Mouse (Mus musculus) bone marrow, adult 2 months (tissue): Measurements from ENCODE around the gene Nphs1. TPM values are rescaled to one million over a fixed set of nuclear protein-coding genes. Genes with fewer than 3 reads are reported as not detected.
"Not testable (repeated sequence)": the region's sequence is repeated elsewhere in the genome, so short reads cannot be mapped to it uniquely, and the experiment has no call there.

Experiments used
- H3K27ac ChIP-seq: fragments of 200-500 bp; 2 replicates; pipeline ENCODE4 v1.5.1; 2012; ENCODE audit warnings: low read depth, mild to moderate bottlenecking, control low read depth, inconsistent platforms, low read length; ENCODE audit not compliant: control insufficient read depth, poor library complexity, insufficient read depth
- H3K4me1 ChIP-seq: fragments of 200-500 bp; 2 replicates; pipeline ENCODE4 v1.6.1; 2011; ENCODE audit warnings: low read length; ENCODE audit not compliant: control insufficient read depth, insufficient read depth
- H3K4me3 ChIP-seq: fragments of 200-500 bp; replicated peaks from 2 replicates; pipeline ENCODE3; 2011; ENCODE audit warnings: mild to moderate bottlenecking, low read depth, low read length, control low read depth; ENCODE audit not compliant: control insufficient read depth
- CTCF ChIP-seq: fragments of 200-500 bp; IDR thresholded peaks from 2 replicates; pipeline ENCODE4 v1.5.1; 2011; ENCODE audit warnings: low read length, control low read depth; ENCODE audit not compliant: control insufficient read depth, insufficient read depth
- POLR2A ChIP-seq: fragments of 200-500 bp; IDR thresholded peaks from 2 replicates; pipeline ENCODE4 v1.6.1; 2011; ENCODE audit warnings: low read depth, mild to moderate bottlenecking, control low read depth, low read length, borderline replicate concordance; ENCODE audit not compliant: control insufficient read depth
- WGBS: fragments of 180-500 bp; shearing (Covaris S2); methylation state at CpG from one replicate; pipeline ENCODE4 v1.1.7; 2018; 5-methylcytosine and 5-hydroxymethylcytosine counted together
- polyA plus RNA-seq: library from polyadenylated mRNA; stranded (reverse); fragments of >200 nt; gene quantifications from 2 replicates; pipeline ENCODE4 v1.2.4, GENCODE M21; 2011; ENCODE audit warnings: low replicate concordance; ENCODE audit not compliant: missing spikeins, insufficient read depth, insufficient read length

Nphs1 gene
- polyA plus RNA-seq, 1 experiment: 1.5 TPM

GRCm38 (mm10) chr7:30463568-30463967 is 5.5 kb downstream of the Nphs1 start:
- no peak overlapping the region for H3K4me3 ChIP-seq
- H3K4me1 ChIP-seq: no peaks in the 10 kb centered on the region
- TF ChIP-seq POLR2A (no peak), CTCF (no peak)
- H3K27ac ChIP-seq: no peak overlapping the region
- WGBS: 42% methylated on average over 7 of the region's 7 CpGs

DNA sequence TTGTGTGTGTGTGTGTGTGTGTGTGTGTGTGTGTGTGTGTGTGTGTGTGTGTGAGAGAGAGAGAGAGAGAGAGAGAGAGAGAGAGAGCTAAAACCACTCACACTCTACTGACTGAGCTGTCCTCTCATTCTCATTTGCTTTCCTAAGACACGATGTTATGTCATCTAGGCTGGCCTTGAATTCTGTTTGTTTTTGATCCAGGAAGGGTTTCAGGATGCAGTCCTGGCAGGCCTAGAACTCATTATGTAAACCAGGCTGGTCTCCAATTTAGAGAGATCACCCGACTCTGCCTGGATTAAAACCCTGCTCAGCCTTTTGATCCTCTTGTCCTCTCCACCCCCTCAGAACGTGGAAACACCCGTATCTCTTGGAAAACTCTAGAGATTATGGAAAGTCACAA is 5.9 kb downstream of the Nphs1 start:
- Histone ChIP-seq H3K4me3 (no peak overlapping the region), H3K27ac (no peak overlapping the region), H3K4me1 (no peaks in the 10 kb centered on the region)
- 22% methylated on average over 4 of the region's 4 CpGs for WGBS
- TF ChIP-seq CTCF (no peak), POLR2A (no peak)

- TF ChIP-seq POLR2A (no peak), CTCF (no peak)
Measured at GRCm38 (mm10) chr7:30464816-30465300, 6.7 kb downstream of the Nphs1 start.

GRCm38 (mm10) chr7:30472411-30472810 is 14.3 kb downstream of the Nphs1 start:
- TF ChIP-seq CTCF (peak; percentile 80), POLR2A (no peak)
- Histone ChIP-seq H3K4me1 (no peaks in the 10 kb centered on the region), H3K27ac (no peak overlapping the region), H3K4me3 (no peak overlapping the region)
- 48% methylated on average over 5 of the region's 5 CpGs for WGBS

More at GRCm38 (mm10) chr7:30464816-30465300, 6.7 kb downstream of the Nphs1 start:
- 21% methylated on average over 6 of the region's 6 CpGs for WGBS
- Histone ChIP-seq H3K4me1 (no peaks in the 10 kb centered on the region), H3K4me3 (no peak overlapping the region), H3K27ac (no peak overlapping the region)

DNA sequence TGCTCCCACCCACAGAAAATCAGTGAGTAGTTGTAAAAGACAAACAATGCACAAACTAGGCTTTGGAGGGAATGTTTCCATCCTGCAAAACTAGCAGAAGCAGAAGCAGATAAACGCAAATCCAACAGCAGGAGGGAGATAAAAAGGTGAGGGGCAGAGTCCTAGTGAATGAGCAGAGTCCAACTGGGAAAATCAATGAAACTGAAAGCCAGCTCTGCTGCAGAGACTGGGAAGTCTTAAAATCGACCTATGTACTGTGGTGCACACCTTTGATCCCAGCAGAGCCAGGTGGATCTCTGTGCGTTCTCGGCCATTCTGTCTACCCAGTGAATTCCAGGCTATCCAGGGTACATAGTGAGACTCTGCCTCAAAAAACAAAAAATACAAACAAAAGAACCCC is 16.9 kb downstream of the Nphs1 start:
- H3K4me3 ChIP-seq: no peak overlapping the region
- H3K4me1 ChIP-seq: no peaks in the 10 kb centered on the region; the same call in 1 of the 2 replicates
- 60% methylated on average over 4 of the region's 4 CpGs for WGBS
- TF ChIP-seq CTCF: no peak
- no peak overlapping the region for H3K27ac ChIP-seq

- H3K4me1 ChIP-seq, H3K4me3 ChIP-seq, H3K27ac ChIP-seq: not testable (repeated sequence)
- 75% methylated on average over 7 of the region's 7 CpGs for WGBS
Measured at GRCm38 (mm10) chr7:30476136-30476535, 18.0 kb downstream of the Nphs1 start.

GRCm38 (mm10) chr7:30477415-30478381 is 19.6 kb downstream of the Nphs1 start:
- no peak for TF ChIP-seq POLR2A
- no peak for TF ChIP-seq CTCF
- Histone ChIP-seq H3K4me3 (no peak overlapping the region), H3K27ac (no peak overlapping the region), H3K4me1 (no peaks in the 10 kb centered on the region; the same call in 1 of the 2 replicates)
- WGBS: 17% methylated on average over 28 of the region's 32 CpGs

GRCm38 (mm10) chr7:30484250-30484649 is 26.1 kb downstream of the Nphs1 start:
- Histone ChIP-seq H3K4me1 (no peaks in the 10 kb centered on the region), H3K4me3 (no peak overlapping the region), H3K27ac (no peak overlapping the region)
- WGBS: 19% methylated on average over 8 of the region's 8 CpGs
- TF ChIP-seq POLR2A (no peak), CTCF (no peak)

DNA sequence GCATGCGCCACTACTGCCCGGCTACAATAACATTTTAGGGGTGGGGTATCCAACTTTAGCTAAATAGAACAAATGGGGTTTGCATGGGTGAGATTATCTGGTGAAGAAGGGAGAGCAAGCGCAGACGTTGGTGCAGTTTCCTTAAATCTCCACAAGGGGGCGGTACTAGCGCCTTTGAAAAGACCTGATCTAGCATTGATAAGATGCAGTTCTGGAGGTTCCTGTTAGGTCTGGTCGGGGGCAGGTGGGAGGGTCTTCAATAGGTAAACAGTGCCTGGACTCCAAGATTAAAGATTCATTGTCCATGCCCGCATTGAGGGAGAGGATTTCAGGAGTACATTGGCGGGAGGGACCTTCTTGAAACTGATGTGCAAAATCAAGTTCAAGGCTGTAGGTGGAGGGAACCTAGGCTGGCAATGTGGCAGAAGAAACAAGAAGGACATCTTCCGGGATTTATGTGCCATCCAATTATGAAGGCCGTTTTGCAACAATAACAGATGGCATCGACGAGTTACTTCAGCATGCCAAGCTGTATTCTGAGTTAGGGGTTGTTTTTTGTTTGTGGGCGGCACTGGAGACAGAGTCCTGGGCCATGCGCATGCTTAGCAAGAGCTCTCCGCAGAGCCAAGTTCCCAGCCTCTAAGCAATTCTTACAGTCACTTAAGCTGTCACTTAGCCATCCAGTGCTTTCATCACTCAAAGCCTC is 32.3 kb downstream of the Nphs1 start:
- TF ChIP-seq CTCF (peak; percentile 57), POLR2A (no peak)
- Histone ChIP-seq H3K4me1 (no peaks in the 10 kb centered on the region), H3K4me3 (no peak overlapping the region), H3K27ac (no peak overlapping the region)
- 31% methylated on average over 16 of the region's 16 CpGs for WGBS
